Mouse (Mus musculus) right cerebral cortex, postnatal 14 days (tissue): ENCODE measurements around the gene Stub1.
A peak's percentile ranks its signal among the peaks of the same experiment; 100 is the strongest.
"Not testable (repeated sequence)": the region's sequence is repeated elsewhere in the genome, so short reads cannot be mapped to it uniquely, and the experiment has no call there.

ENCODE experiments used
- DNase-seq: peaks from one replicate; pipeline ENCODE4 v3.0.0; 2022

Stub1 gene

GRCm38 (mm10) chr17:25817662-25818061 lies 15.5 kb downstream of the Stub1 start:
- DNase-seq: no peak

- DNase-seq: peak; percentile 79
Observed at GRCm38 (mm10) chr17:25813471-25813870, 19.7 kb downstream of the Stub1 start.

GRCm38 (mm10) chr17:25810890-25811289 lies 22.3 kb downstream of the Stub1 start:
- no peak for DNase-seq

- DNase-seq: peak; percentile 53
Observed at GRCm38 (mm10) chr17:25809606-25810340, 23.4 kb downstream of the Stub1 start.

- DNase-seq: peak; percentile 87
Observed at GRCm38 (mm10) chr17:25808789-25809605, 24.2 kb downstream of the Stub1 start, which contains the start of gene Fbxl16. Fbxl16 (plus strand) TSS chr17:25809085.

- DNase-seq: no peak
Observed at GRCm38 (mm10) chr17:25808028-25808427, 25.2 kb downstream of the Stub1 start.

- not testable (repeated sequence) for DNase-seq
Observed at GRCm38 (mm10) chr17:25807452-25807851, 25.8 kb downstream of the Stub1 start.

GRCm38 (mm10) chr17:25806507-25806906 lies 26.7 kb downstream of the Stub1 start:
- no peak for DNase-seq

- DNase-seq: peak; percentile 83
Observed at GRCm38 (mm10) chr17:25802825-25803517, 30.2 kb downstream of the Stub1 start.

- no peak for DNase-seq
Observed at GRCm38 (mm10) chr17:25801029-25801428, 32.2 kb downstream of the Stub1 start.

GRCm38 (mm10) chr17:25796951-25797369 lies 36.2 kb downstream of the Stub1 start, which contains the start of gene Metrn:
Metrn (minus strand) TSS chr17:25797136.
- peak; percentile 75 for DNase-seq

- DNase-seq: no peak
Observed at GRCm38 (mm10) chr17:25796211-25796771, 36.9 kb downstream of the Stub1 start.

- peak; percentile 42 for DNase-seq
Observed at GRCm38 (mm10) chr17:25795609-25796092, 37.6 kb downstream of the Stub1 start, which contains the start of gene AC134908.4. AC134908.4 (minus strand) TSS chr17:25795659.

- no peak for DNase-seq
Observed at GRCm38 (mm10) chr17:25794998-25795397, 38.2 kb downstream of the Stub1 start.

GRCm38 (mm10) chr17:25794197-25794596 lies 39.0 kb downstream of the Stub1 start:
- DNase-seq: no peak

- DNase-seq: peak; percentile 75
Observed at GRCm38 (mm10) chr17:25792615-25793014, 40.6 kb downstream of the Stub1 start, which contains the start of gene Fam173a. Fam173a (minus strand) TSS chr17:25792901.

GRCm38 (mm10) chr17:25791843-25792527 lies 41.2 kb downstream of the Stub1 start:
- peak; percentile 83 for DNase-seq

- DNase-seq: no peak
Observed at GRCm38 (mm10) chr17:25791320-25791842, 41.8 kb downstream of the Stub1 start.

GRCm38 (mm10) chr17:25786781-25787504 lies 46.3 kb downstream of the Stub1 start:
- DNase-seq: no peak

- no peak for DNase-seq
Observed at GRCm38 (mm10) chr17:25786280-25786679, 46.9 kb downstream of the Stub1 start, which contains the start of gene Ccdc78. Ccdc78 (plus strand) TSS chr17:25786580.

- DNase-seq: peak; percentile 99
Observed at GRCm38 (mm10) chr17:25785281-25785745, 47.9 kb downstream of the Stub1 start, which contains the start of gene Haghl. Haghl (minus strand) TSS chr17:25785673.
